ENCODE assay signal across 14 mouse cellular contexts in genomic region chr9:10569830-10570229, GRCm38 (mm10).
A peak's percentile ranks its signal among the peaks of the same experiment; 100 is the strongest.
DNase-seq lines count a peak whose midpoint lies in the region; ATAC-seq and TF ChIP-seq lines count a peak whose summit lies in the region.
"Had no signal": no experiment of that assay in that cellular context is flagged by ENCODE, and none has a peak within 500 bp of the region (broad histone marks: within the 10 kb centered on the region; RNA-seq: fewer than 3 reads in every experiment).

No protein-coding gene starts in this region.

- intact Hi-C loops in heart, postnatal 10 days (cut with DNase I), result no loop called here
- intact Hi-C loops in heart, postnatal 25 days (cut with DNase I), result no loop called here

- no peak for TF ChIP-seq POLR2A in limb, embryonic 14.5 days (IDR thresholded peaks at IDR 0.05; ENCODE audit: borderline replicate concordance, extremely low read depth, insufficient read depth, insufficient read length)

- H3K4me2 ChIP-seq in neural tube, embryonic 11.5 days (ENCODE audit: low read depth), result no peak overlapping the region
- H3K4me2 ChIP-seq in neural tube, embryonic 15.5 days, result no peak overlapping the region
- H3K4me2 ChIP-seq in limb, embryonic 14.5 days (replicated peaks; ENCODE audit: low read depth, low read length, severe bottlenecking), result no peak overlapping the region
- H3K4me2 ChIP-seq: limb, embryonic 15.5 days; midbrain, embryonic 13.5 days; neural tube, embryonic 13.5 days had no signal

- no peak overlapping the region for H3K4me3 ChIP-seq in neural tube, embryonic 11.5 days (ENCODE audit: low read depth, low read length)
- H3K4me3 ChIP-seq in neural tube, embryonic 15.5 days (replicated peaks), result no peak overlapping the region
- H3K4me3 ChIP-seq in limb, embryonic 14.5 days (replicated peaks; ENCODE audit: low read length), result no peak overlapping the region
- H3K4me3 ChIP-seq: limb, embryonic 15.5 days; midbrain, embryonic 13.5 days; neural tube, embryonic 13.5 days had no signal

- no peaks in the 10 kb centered on the region for H3K27me3 ChIP-seq in neural tube, embryonic 11.5 days (ENCODE audit: control insufficient read depth, insufficient read depth, low read length)
- no peaks in the 10 kb centered on the region for H3K27me3 ChIP-seq in neural tube, embryonic 15.5 days (replicated peaks)
- H3K27me3 ChIP-seq in limb, embryonic 14.5 days (ENCODE audit: control insufficient read depth, insufficient read depth, low read length), result no peaks in the 10 kb centered on the region
- H3K27me3 ChIP-seq: limb, embryonic 15.5 days; midbrain, embryonic 13.5 days; neural tube, embryonic 13.5 days had no signal

- H3K27ac ChIP-seq in neural tube, embryonic 11.5 days (ENCODE audit: low read depth, low read length), result no peak overlapping the region
- no peak overlapping the region for H3K27ac ChIP-seq in neural tube, embryonic 15.5 days (replicated peaks)
- H3K27ac ChIP-seq in limb, embryonic 14.5 days (replicated peaks; ENCODE audit: low read depth, low read length), result no peak overlapping the region
- H3K27ac ChIP-seq: limb, embryonic 15.5 days; midbrain, embryonic 13.5 days; neural tube, embryonic 13.5 days had no signal

- no peaks in the 10 kb centered on the region for H3K9me3 ChIP-seq in neural tube, embryonic 11.5 days (ENCODE audit: control insufficient read depth, low read length)
- H3K9me3 ChIP-seq in neural tube, embryonic 15.5 days (replicated peaks), result no peaks in the 10 kb centered on the region
- H3K9me3 ChIP-seq in limb, embryonic 14.5 days (ENCODE audit: control insufficient read depth, low read length), result no peaks in the 10 kb centered on the region
- H3K9me3 ChIP-seq: limb, embryonic 15.5 days; midbrain, embryonic 13.5 days; neural tube, embryonic 13.5 days had no signal

- no peak overlapping the region for H3K9ac ChIP-seq in neural tube, embryonic 11.5 days (ENCODE audit: low read length)
- no peak overlapping the region for H3K9ac ChIP-seq in neural tube, embryonic 15.5 days (replicated peaks)
- no peak overlapping the region for H3K9ac ChIP-seq in limb, embryonic 14.5 days (ENCODE audit: low read depth, low read length, severe bottlenecking)
- H3K9ac ChIP-seq: limb, embryonic 15.5 days; midbrain, embryonic 13.5 days; neural tube, embryonic 13.5 days had no signal

- ATAC-seq in neural tube, embryonic 11.5 days (ENCODE audit: insufficient read depth, low FRiP score, low TSS enrichment), result 0 out of 2 replicates have a peak, but pooled peaks have one; percentile 9
- no peak for ATAC-seq in neural tube, embryonic 15.5 days (ENCODE audit: low FRiP score)
- ATAC-seq in limb, embryonic 14.5 days (ENCODE audit: low FRiP score, low read depth), result no peak
- ATAC-seq: intestine, embryonic 16.5 days; midbrain, embryonic 13.5 days had no signal

- peak; percentile 1 to 25 for DNase-seq in heart, postnatal 10 days
- DNase-seq in heart, postnatal 25 days (ENCODE audit: low spot score), result no peak
- peak; percentile 10 for DNase-seq in neural tube, embryonic 11.5 days (ENCODE audit: low spot score)
- peak; percentile 41 for DNase-seq in embryo, embryonic 10 days (ENCODE audit: low spot score)
- DNase-seq in limb, embryonic 14.5 days (ENCODE audit: low spot score), result peak; percentile 47
- DNase-seq in gastrocnemius, postnatal 10 days, result no peak
- DNase-seq in thymus, postnatal 14 days, result no peak
- DNase-seq: cerebellum, adult 9-10 months; layer of hippocampus, adult 9-11 months had no signal

- H3K36me3 ChIP-seq in neural tube, embryonic 11.5 days (ENCODE audit: control insufficient read depth, insufficient read depth, low read length), result no peaks in the 10 kb centered on the region
- no peaks in the 10 kb centered on the region for H3K36me3 ChIP-seq in neural tube, embryonic 15.5 days
- H3K36me3 ChIP-seq in limb, embryonic 14.5 days (ENCODE audit: control insufficient read depth, insufficient read depth, low read length), result no peaks in the 10 kb centered on the region
- H3K36me3 ChIP-seq: limb, embryonic 15.5 days; midbrain, embryonic 13.5 days; neural tube, embryonic 13.5 days had no signal

- no peaks in the 10 kb centered on the region for H3K4me1 ChIP-seq in neural tube, embryonic 11.5 days (ENCODE audit: control insufficient read depth, insufficient read depth, low read length)
- no peaks in the 10 kb centered on the region for H3K4me1 ChIP-seq in neural tube, embryonic 15.5 days
- H3K4me1 ChIP-seq in limb, embryonic 14.5 days (ENCODE audit: control insufficient read depth, insufficient read depth, low read length), result no peaks in the 10 kb centered on the region
- H3K4me1 ChIP-seq: limb, embryonic 15.5 days; midbrain, embryonic 13.5 days; neural tube, embryonic 13.5 days had no signal

Comparison
In these comparisons a context has a peak if more than half of its experiments do, and no peak if none do; other contexts are left out.
1. DNase-seq: peak in heart, postnatal 10 days (2 of 2), neural tube, embryonic 11.5 days (single experiment), embryo, embryonic 10 days (single experiment) and limb, embryonic 14.5 days (single experiment); none in heart, postnatal 25 days (single experiment), gastrocnemius, postnatal 10 days (single experiment) and thymus, postnatal 14 days (single experiment).